Mouse (Mus musculus): ENCODE data around the gene Med20. TPM values are rescaled to one million over a fixed set of nuclear protein-coding genes. Genes with fewer than 3 reads are reported as not detected.

The Med20 gene
- polyA plus RNA-seq, 1 experiment = 25.3 TPM

- 60% methylated on average over 7 of the region's 7 CpGs for WGBS
- DNase-seq = no peak
- H3K27ac ChIP-seq (ENCODE audit: insufficient read depth, low read depth, low read length) = no peak overlapping the region
- no peak overlapping the region for H3K4me3 ChIP-seq (ENCODE audit: insufficient read depth, low read depth, low read length)
- H3K4me1 ChIP-seq (ENCODE audit: control insufficient read depth, insufficient read depth, low read length) = no peaks in the 10 kb centered on the region
- no peaks in the 10 kb centered on the region for H3K27me3 ChIP-seq (replicated peaks; ENCODE audit: control insufficient read depth, insufficient read depth, low read length)
- H3K36me3 ChIP-seq (ENCODE audit: control insufficient read depth, insufficient read depth, low read length) = no peaks in the 10 kb centered on the region
- TF ChIP-seq POLR2A (IDR thresholded peaks at IDR 0.05; ENCODE audit: low read depth, low read length) = no peak
- TF ChIP-seq CTCF (conservative IDR thresholded peaks at IDR 0.05; ENCODE audit: insufficient read depth, insufficient read length, low read depth, low read length) = no peak
These were observed 39.8 kb upstream of the Med20 start for GRCm38 (mm10) chr17:47571621-47572020.

- no peaks in the 10 kb centered on the region for H3K27me3 ChIP-seq (replicated peaks; ENCODE audit: control insufficient read depth, insufficient read depth, low read length)
- no peak overlapping the region for H3K27ac ChIP-seq (ENCODE audit: insufficient read depth, low read depth, low read length)
- H3K4me1 ChIP-seq (ENCODE audit: control insufficient read depth, insufficient read depth, low read length) = no peaks in the 10 kb centered on the region
- TF ChIP-seq CTCF (conservative IDR thresholded peaks at IDR 0.05; ENCODE audit: insufficient read depth, insufficient read length, low read depth, low read length) = no peak
- no peak for TF ChIP-seq POLR2A (IDR thresholded peaks at IDR 0.05; ENCODE audit: low read depth, low read length)
- no peak for DNase-seq
- H3K4me3 ChIP-seq (ENCODE audit: insufficient read depth, low read depth, low read length) = no peak overlapping the region
- H3K36me3 ChIP-seq (ENCODE audit: control insufficient read depth, insufficient read depth, low read length) = no peaks in the 10 kb centered on the region
These were observed 38.9 kb upstream of the Med20 start for GRCm38 (mm10) chr17:47572436-47572835.

DNA sequence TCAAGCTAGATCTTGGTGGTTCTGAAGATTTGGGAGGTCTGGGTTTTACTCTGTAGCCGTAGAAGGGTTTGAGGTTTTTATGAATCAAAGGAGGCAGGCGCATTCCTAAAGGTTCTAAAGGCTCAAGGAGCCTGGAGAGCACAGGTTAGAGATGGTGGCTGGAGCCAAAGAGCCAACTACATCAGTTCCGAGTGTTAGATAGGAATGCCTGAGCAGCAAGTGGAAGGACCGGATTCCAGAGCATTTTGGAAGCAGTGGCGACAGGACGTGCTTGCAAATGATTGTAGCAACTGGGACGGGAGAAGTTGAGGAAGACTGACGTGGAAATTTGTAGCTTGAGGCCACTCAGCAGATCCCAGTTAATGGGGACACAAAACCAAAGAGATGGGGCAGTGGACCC is 37.4 kb upstream of the Med20 start:
- no peak overlapping the region for H3K27ac ChIP-seq (ENCODE audit: insufficient read depth, low read depth, low read length)
- no peaks in the 10 kb centered on the region for H3K36me3 ChIP-seq (ENCODE audit: control insufficient read depth, insufficient read depth, low read length)
- 79% methylated on average over 8 of the region's 8 CpGs for WGBS
- DNase-seq = no peak
- H3K4me1 ChIP-seq (ENCODE audit: control insufficient read depth, insufficient read depth, low read length) = no peaks in the 10 kb centered on the region
- no peak for TF ChIP-seq POLR2A (IDR thresholded peaks at IDR 0.05; ENCODE audit: low read depth, low read length)
- TF ChIP-seq CTCF (conservative IDR thresholded peaks at IDR 0.05; ENCODE audit: insufficient read depth, insufficient read length, low read depth, low read length) = no peak
- no peak overlapping the region for H3K4me3 ChIP-seq (ENCODE audit: insufficient read depth, low read depth, low read length)
- no peaks in the 10 kb centered on the region for H3K27me3 ChIP-seq (replicated peaks; ENCODE audit: control insufficient read depth, insufficient read depth, low read length)

DNA sequence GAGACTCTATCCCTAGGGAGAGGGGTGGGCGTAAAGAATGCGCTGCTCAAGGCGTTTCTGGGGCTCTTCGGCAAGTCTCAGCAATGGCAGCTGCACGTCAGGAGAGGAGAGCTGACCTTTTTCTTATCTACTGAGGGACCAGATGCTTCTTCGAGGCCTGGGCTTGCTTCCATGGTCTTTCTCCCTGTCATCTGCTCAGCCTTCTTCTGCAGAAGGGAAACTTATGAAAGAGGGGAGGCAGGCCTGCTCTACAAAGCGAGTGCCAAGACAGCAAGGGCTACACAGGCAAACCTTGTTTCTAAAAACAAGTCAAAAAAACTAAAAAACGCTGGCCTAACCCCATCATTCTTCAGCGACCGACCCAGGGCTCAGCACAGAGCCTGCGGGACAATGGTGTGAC is 36.6 kb upstream of the Med20 start:
- Histone ChIP-seq H3K4me1 (ENCODE audit: control insufficient read depth, insufficient read depth, low read length) (no peaks in the 10 kb centered on the region), H3K27me3 (replicated peaks; ENCODE audit: control insufficient read depth, insufficient read depth, low read length) (no peaks in the 10 kb centered on the region), H3K27ac (ENCODE audit: insufficient read depth, low read depth, low read length) (no peak overlapping the region), H3K36me3 (ENCODE audit: control insufficient read depth, insufficient read depth, low read length) (no peaks in the 10 kb centered on the region), H3K4me3 (ENCODE audit: insufficient read depth, low read depth, low read length) (no peak overlapping the region)
- no peak for DNase-seq
- 82% methylated on average over 11 of the region's 11 CpGs for whole genome bisulfite sequencing
- TF ChIP-seq CTCF (conservative IDR thresholded peaks at IDR 0.05; ENCODE audit: insufficient read depth, insufficient read length, low read depth, low read length) (no peak), POLR2A (IDR thresholded peaks at IDR 0.05; ENCODE audit: low read depth, low read length) (no peak)

- TF ChIP-seq POLR2A (IDR thresholded peaks at IDR 0.05; ENCODE audit: low read depth, low read length) (no peak), CTCF (conservative IDR thresholded peaks at IDR 0.05; ENCODE audit: insufficient read depth, insufficient read length, low read depth, low read length) (no peak)
- 88% methylated on average over 6 of the region's 6 CpGs for WGBS
- DNase-seq = no peak
- no peaks in the 10 kb centered on the region for H3K27me3 ChIP-seq (replicated peaks; ENCODE audit: control insufficient read depth, insufficient read depth, low read length)
- H3K4me3 ChIP-seq (ENCODE audit: insufficient read depth, low read depth, low read length) = no peak overlapping the region
- H3K27ac ChIP-seq (ENCODE audit: insufficient read depth, low read depth, low read length) = no peak overlapping the region
- H3K4me1 ChIP-seq (ENCODE audit: control insufficient read depth, insufficient read depth, low read length) = no peaks in the 10 kb centered on the region
- no peaks in the 10 kb centered on the region for H3K36me3 ChIP-seq (ENCODE audit: control insufficient read depth, insufficient read depth, low read length)
These were observed 32.7 kb upstream of the Med20 start for GRCm38 (mm10) chr17:47578655-47579054.

DNA sequence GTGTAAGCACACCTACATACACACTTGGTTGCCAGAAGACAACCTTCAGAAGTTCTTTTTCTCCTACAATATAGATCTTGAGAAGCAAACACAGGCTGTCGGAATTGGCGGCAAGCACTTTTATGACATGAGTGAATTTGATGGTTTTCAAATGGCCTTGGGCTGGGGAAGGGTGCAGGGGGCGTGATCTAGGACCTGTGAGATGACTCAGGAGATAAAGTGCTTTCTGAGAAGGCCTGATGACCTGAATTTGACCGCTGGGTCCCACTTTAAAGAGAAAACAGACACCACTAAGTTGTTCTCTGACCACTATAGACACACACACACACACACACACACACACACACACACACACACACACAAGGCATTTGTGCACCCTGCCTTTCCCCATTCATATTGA is 30.4 kb upstream of the Med20 start:
- no peak for DNase-seq
- Histone ChIP-seq H3K4me3 (ENCODE audit: insufficient read depth, low read depth, low read length) (no peak overlapping the region), H3K27ac (ENCODE audit: insufficient read depth, low read depth, low read length) (no peak overlapping the region), H3K4me1 (ENCODE audit: control insufficient read depth, insufficient read depth, low read length) (no peaks in the 10 kb centered on the region), H3K36me3 (ENCODE audit: control insufficient read depth, insufficient read depth, low read length) (no peaks in the 10 kb centered on the region), H3K27me3 (replicated peaks; ENCODE audit: control insufficient read depth, insufficient read depth, low read length) (no peaks in the 10 kb centered on the region)
- TF ChIP-seq POLR2A (IDR thresholded peaks at IDR 0.05; ENCODE audit: low read depth, low read length) = no peak
- TF ChIP-seq CTCF (conservative IDR thresholded peaks at IDR 0.05; ENCODE audit: insufficient read depth, insufficient read length, low read depth, low read length) = no peak
- 87% methylated on average over 4 of the region's 4 CpGs for WGBS

DNA sequence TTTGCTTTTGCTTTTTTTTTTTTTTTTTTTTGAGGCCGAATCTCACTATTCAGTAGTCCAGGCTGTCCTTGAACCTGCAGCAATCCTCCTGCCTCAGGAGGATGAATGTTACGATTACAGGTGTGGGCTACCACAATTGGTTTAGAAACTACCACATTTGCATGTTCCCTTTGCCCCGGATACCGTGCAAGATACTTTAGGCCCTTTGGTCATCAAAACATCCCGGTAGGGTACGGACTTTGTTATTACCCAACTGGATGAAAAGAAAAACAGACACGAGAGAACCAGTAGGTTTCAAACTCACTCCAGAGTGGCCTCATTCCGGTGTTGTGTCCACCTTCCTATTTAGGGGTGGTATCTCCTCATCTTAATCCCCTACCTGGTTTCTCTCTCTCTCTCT is 22.9 kb upstream of the Med20 start:
- no peak for TF ChIP-seq CTCF (conservative IDR thresholded peaks at IDR 0.05; ENCODE audit: insufficient read depth, insufficient read length, low read depth, low read length)
- TF ChIP-seq POLR2A (IDR thresholded peaks at IDR 0.05; ENCODE audit: low read depth, low read length) = no peak
- Histone ChIP-seq H3K36me3 (ENCODE audit: control insufficient read depth, insufficient read depth, low read length) (no peaks in the 10 kb centered on the region), H3K27ac (ENCODE audit: insufficient read depth, low read depth, low read length) (no peak overlapping the region), H3K27me3 (replicated peaks; ENCODE audit: control insufficient read depth, insufficient read depth, low read length) (no peaks in the 10 kb centered on the region), H3K4me1 (ENCODE audit: control insufficient read depth, insufficient read depth, low read length) (peaks cover 3% of the 10 kb centered on the region; the same call in 1 of the 2 replicates), H3K4me3 (ENCODE audit: insufficient read depth, low read depth, low read length) (no peak overlapping the region)
- WGBS = 64% methylated on average over 8 of the region's 8 CpGs
- no peak for DNase-seq

DNA sequence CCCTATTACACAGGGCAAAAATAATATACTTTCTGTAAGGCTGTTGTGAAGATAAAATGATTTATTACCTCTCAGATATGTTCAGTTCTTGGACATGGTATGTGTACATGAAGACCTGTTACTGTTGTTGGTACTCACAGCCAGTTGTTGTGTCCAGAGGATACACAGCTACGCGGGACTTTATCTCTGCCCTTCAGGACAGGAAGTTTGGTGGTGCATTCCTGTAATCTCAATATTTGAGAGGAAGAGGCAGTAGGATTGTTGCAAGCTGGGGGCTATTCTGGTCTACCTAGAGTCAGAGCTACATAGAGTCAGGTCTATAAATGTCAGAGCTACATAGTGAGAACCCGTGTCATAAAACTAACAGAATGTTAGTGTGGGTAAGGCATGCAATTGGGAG is 20.3 kb upstream of the Med20 start:
- H3K4me1 ChIP-seq (ENCODE audit: control insufficient read depth, insufficient read depth, low read length) = peaks cover 11% of the 10 kb centered on the region
- H3K27ac ChIP-seq (ENCODE audit: insufficient read depth, low read depth, low read length) = no peak overlapping the region
- H3K4me3 ChIP-seq (ENCODE audit: insufficient read depth, low read depth, low read length) = no peak overlapping the region
- H3K27me3 ChIP-seq (replicated peaks; ENCODE audit: control insufficient read depth, insufficient read depth, low read length) = no peaks in the 10 kb centered on the region
- H3K36me3 ChIP-seq (ENCODE audit: control insufficient read depth, insufficient read depth, low read length) = no peaks in the 10 kb centered on the region
- TF ChIP-seq POLR2A (IDR thresholded peaks at IDR 0.05; ENCODE audit: low read depth, low read length) (no peak), CTCF (conservative IDR thresholded peaks at IDR 0.05; ENCODE audit: insufficient read depth, insufficient read length, low read depth, low read length) (no peak)
- WGBS = 74% methylated on average over 3 of the region's 3 CpGs
- DNase-seq = no peak
